Mouse (Mus musculus): Measurements from ENCODE around the gene Myo1g.

DNA sequence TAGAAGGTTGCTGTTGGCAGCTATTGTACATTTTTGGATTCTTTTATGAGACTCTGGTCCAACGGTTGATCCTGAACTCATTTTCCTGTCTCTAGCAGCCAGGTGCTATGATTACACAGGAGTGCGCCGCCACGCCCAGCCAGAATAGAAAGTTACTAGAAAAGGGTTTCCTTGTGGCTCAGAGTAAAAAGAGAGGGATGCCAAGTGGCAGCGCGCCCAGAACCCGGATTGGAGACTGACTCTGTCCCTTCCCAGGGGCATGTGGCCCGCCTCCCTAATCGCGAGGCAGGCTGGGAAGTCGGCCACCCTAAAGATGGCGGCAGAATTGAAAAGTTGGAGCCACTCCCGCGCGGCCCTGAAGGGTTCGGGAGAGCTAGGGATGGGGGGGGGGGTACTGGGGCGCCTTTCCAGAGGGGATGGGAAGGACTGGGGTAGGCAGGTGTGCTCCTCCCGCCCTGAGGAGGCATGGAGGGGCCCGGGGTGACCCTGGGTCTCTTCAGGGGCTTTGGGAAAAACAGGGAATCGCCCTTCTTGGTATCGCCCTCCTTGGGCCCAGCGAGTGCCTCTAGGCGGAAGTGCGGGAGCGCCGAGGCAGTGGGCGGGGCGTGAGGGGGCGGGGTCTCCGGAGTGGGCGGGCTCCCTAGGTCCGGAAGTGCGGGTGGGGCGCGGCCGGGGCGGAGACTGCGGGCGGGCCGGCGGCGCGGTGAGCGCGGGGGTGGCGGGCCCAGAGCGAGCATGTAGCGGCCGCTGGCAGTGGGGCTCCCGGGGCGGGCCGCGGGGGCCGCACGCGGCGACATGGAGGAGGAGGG lies 25.6 kb upstream of the Myo1g start, which contains the start of gene Ccm2:
- TF ChIP-seq USF1 (IDR thresholded peaks at IDR 0.05; ENCODE audit: low read depth) (peak; percentile 59), CTCF (IDR thresholded peaks at IDR 0.05; ENCODE audit: control insufficient read depth, insufficient read depth, insufficient read length) (no peak), CEBPB (IDR thresholded peaks at IDR 0.05; ENCODE audit: low read depth) (no peak)

Measured in C2C12 (cell line).